Mouse (Mus musculus) lung, adult 18-20 months (tissue): ENCODE data around the gene Ctbs.
"Not testable (repeated sequence)": the region's sequence is repeated elsewhere in the genome, so short reads cannot be mapped to it uniquely, and the experiment has no call there.

Experiments used
- DNase-seq, 2 experiments: peaks; one replicate each; pipeline ENCODE4 v3.0.0; 2022; ENCODE audit warnings: mixed read lengths in 2 of 2

The Ctbs gene

GRCm38 (mm10) chr3:146449745-146450250 is at the start of gene Ctbs:
Ctbs (plus strand) TSS chr3:146449795.
- no peak for DNase-seq

- DNase-seq = peak in 1 of 2 experiments; percentile 44
Observed at GRCm38 (mm10) chr3:146403770-146404169, 45.8 kb upstream of the Ctbs start.

- peak; percentile 94 to 95 for DNase-seq
Observed at GRCm38 (mm10) chr3:146404311-146405201, 45.0 kb upstream of the Ctbs start, which contains the start of gene Ssx2ip. Ssx2ip (plus strand) TSS chr3:146404642.

GRCm38 (mm10) chr3:146405213-146406006 is 44.2 kb upstream of the Ctbs start:
- DNase-seq = no peak

- DNase-seq = peak; percentile 82 to 86
Observed at GRCm38 (mm10) chr3:146406007-146406341, 43.6 kb upstream of the Ctbs start.

GRCm38 (mm10) chr3:146407086-146407721 is 42.4 kb upstream of the Ctbs start:
- DNase-seq = no peak

- no peak for DNase-seq
Observed at GRCm38 (mm10) chr3:146410114-146410513, 39.5 kb upstream of the Ctbs start.

- DNase-seq = no peak
Observed at GRCm38 (mm10) chr3:146412008-146412407, 37.6 kb upstream of the Ctbs start.

- DNase-seq = no peak
Observed at GRCm38 (mm10) chr3:146412480-146412879, 37.1 kb upstream of the Ctbs start.

GRCm38 (mm10) chr3:146413016-146413415 is 36.6 kb upstream of the Ctbs start:
- no peak for DNase-seq

- no peak for DNase-seq
Observed at GRCm38 (mm10) chr3:146413992-146414391, 35.6 kb upstream of the Ctbs start.

GRCm38 (mm10) chr3:146414555-146414954 is 35.0 kb upstream of the Ctbs start:
- no peak for DNase-seq

- DNase-seq = no peak
Observed at GRCm38 (mm10) chr3:146417873-146418272, 31.7 kb upstream of the Ctbs start.

GRCm38 (mm10) chr3:146418901-146419300 is 30.7 kb upstream of the Ctbs start:
- DNase-seq = no peak

- no peak for DNase-seq
Observed at GRCm38 (mm10) chr3:146419534-146419933, 30.1 kb upstream of the Ctbs start.

GRCm38 (mm10) chr3:146419992-146420537 is 29.5 kb upstream of the Ctbs start:
- no peak for DNase-seq

- no peak for DNase-seq
Observed at GRCm38 (mm10) chr3:146421787-146422186, 27.8 kb upstream of the Ctbs start.

- no peak for DNase-seq
Observed at GRCm38 (mm10) chr3:146423710-146424109, 25.9 kb upstream of the Ctbs start.

GRCm38 (mm10) chr3:146424306-146424900 is 25.2 kb upstream of the Ctbs start:
- no peak for DNase-seq

GRCm38 (mm10) chr3:146425902-146426301 is 23.7 kb upstream of the Ctbs start:
- DNase-seq = no peak

GRCm38 (mm10) chr3:146426489-146426888 is 23.1 kb upstream of the Ctbs start:
- DNase-seq = no peak

GRCm38 (mm10) chr3:146433063-146433462 is 16.5 kb upstream of the Ctbs start:
- DNase-seq = not testable (repeated sequence)
